Mouse (Mus musculus): ENCODE data around the gene Olfr1418.
A peak's percentile ranks its signal among the peaks of the same experiment; 100 is the strongest.

GRCm38 (mm10) chr19:11813649-11814048 is 47.2 kb downstream of the Olfr1418 start:
- TF ChIP-seq CTCF (IDR thresholded peaks at IDR 0.05; ENCODE audit: low read depth, low read length) = no peak
- no peak for TF ChIP-seq POLR2A (IDR thresholded peaks at IDR 0.05; ENCODE audit: insufficient read depth, low read length)
- TF ChIP-seq EP300 (IDR thresholded peaks at IDR 0.05; ENCODE audit: insufficient read depth, low read depth, low read length) = 0 out of 2 replicates have a peak, but pooled peaks have one; percentile 8
